Mouse (Mus musculus) kidney, postnatal 10 days (tissue): ENCODE data around the gene Recql5.

Experiments
- DNase-seq: peaks from one replicate; pipeline ENCODE4 v3.0.0; 2021; ENCODE audit warnings: mixed read lengths

Gene Recql5

GRCm38 (mm10) chr11:115939690-115940329, 6.5 kb upstream of the Recql5 start:
- peak; percentile 84 for DNase-seq

GRCm38 (mm10) chr11:115933747-115934110, 452 bp upstream of the Recql5 start:
- no peak for DNase-seq

GRCm38 (mm10) chr11:115931235-115931634, 2.0 kb downstream of the Recql5 start:
- no peak for DNase-seq

GRCm38 (mm10) chr11:115929818-115930217, 3.5 kb downstream of the Recql5 start:
- DNase-seq = no peak

- no peak for DNase-seq
These were observed 4.2 kb downstream of the Recql5 start for GRCm38 (mm10) chr11:115929031-115929430.

- DNase-seq = no peak
These were observed 11.3 kb downstream of the Recql5 start for GRCm38 (mm10) chr11:115921986-115922385.

GRCm38 (mm10) chr11:115920110-115920818, 13.0 kb downstream of the Recql5 start:
- peak; percentile 79 for DNase-seq

- DNase-seq = no peak
These were observed 14.2 kb downstream of the Recql5 start for GRCm38 (mm10) chr11:115919073-115919472.

- no peak for DNase-seq
These were observed 14.6 kb downstream of the Recql5 start for GRCm38 (mm10) chr11:115918637-115919036.

GRCm38 (mm10) chr11:115916579-115916978, 16.7 kb downstream of the Recql5 start:
- DNase-seq = no peak

- DNase-seq = peak; percentile 59
These were observed 21.5 kb downstream of the Recql5 start, which contains the start of gene Smim6 for GRCm38 (mm10) chr11:115911632-115912376. Smim6 (plus strand) TSS chr11:115912017.

- no peak for DNase-seq
These were observed 22.1 kb downstream of the Recql5 start for GRCm38 (mm10) chr11:115911134-115911561.

GRCm38 (mm10) chr11:115906521-115906920, 26.8 kb downstream of the Recql5 start:
- no peak for DNase-seq

GRCm38 (mm10) chr11:115906116-115906515, 27.2 kb downstream of the Recql5 start:
- peak; percentile 21 for DNase-seq

- DNase-seq = peak; percentile 59
These were observed 28.1 kb downstream of the Recql5 start for GRCm38 (mm10) chr11:115904956-115905790.

GRCm38 (mm10) chr11:115904231-115904955, 28.9 kb downstream of the Recql5 start:
- DNase-seq = peak; percentile 21

- peak; percentile 49 for DNase-seq
These were observed 29.7 kb downstream of the Recql5 start for GRCm38 (mm10) chr11:115903384-115904230.

- DNase-seq = peak; percentile 64
These were observed 30.4 kb downstream of the Recql5 start for GRCm38 (mm10) chr11:115902831-115903230.

GRCm38 (mm10) chr11:115902177-115902576, 31.1 kb downstream of the Recql5 start:
- no peak for DNase-seq

- no peak for DNase-seq
These were observed 31.7 kb downstream of the Recql5 start for GRCm38 (mm10) chr11:115901338-115902161.
